Mouse (Mus musculus): ENCODE data around the gene Ctnnal1.
"Not testable (repeated sequence)": the region's sequence is repeated elsewhere in the genome, so short reads cannot be mapped to it uniquely, and the experiment has no call there.

The Ctnnal1 gene

DNA sequence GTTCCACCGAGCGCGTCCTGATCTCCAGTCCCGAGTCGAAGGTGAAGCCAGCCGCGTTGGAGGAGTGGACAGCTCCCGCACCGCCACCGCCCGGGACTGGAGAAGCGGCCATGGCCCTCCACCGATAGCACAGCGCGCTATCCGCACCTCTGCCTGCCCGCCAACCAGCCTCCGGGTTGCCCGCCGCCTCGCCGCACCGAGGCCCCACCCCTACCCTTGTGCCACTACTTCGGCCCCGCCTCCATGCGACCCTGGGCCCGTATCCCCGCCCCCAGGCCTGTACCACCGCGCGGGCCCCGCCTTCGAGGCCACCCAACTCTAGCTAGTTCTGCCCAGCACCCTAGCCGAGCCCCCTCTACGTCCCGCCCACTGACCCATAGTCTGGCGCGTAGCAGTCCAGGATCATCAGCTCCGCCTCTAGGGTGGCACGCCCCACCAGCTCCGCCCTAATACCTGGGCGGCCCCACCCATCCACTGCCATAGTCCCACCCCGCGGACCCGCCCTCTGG is at the start of gene Ctnnal1:
TSS of gene Ctnnal1 (minus strand) at position 186 of the 509 bp plus-strand sequence.
- DNase-seq (ENCODE audit: low spot score): peak; percentile 91

GRCm38 (mm10) chr4:56914761-56915160 is 49.8 kb upstream of the Ctnnal1 start:
- DNase-seq (ENCODE audit: low spot score): no peak

GRCm38 (mm10) chr4:56914338-56914737 is 49.4 kb upstream of the Ctnnal1 start:
- DNase-seq (ENCODE audit: low spot score): no peak

DNA sequence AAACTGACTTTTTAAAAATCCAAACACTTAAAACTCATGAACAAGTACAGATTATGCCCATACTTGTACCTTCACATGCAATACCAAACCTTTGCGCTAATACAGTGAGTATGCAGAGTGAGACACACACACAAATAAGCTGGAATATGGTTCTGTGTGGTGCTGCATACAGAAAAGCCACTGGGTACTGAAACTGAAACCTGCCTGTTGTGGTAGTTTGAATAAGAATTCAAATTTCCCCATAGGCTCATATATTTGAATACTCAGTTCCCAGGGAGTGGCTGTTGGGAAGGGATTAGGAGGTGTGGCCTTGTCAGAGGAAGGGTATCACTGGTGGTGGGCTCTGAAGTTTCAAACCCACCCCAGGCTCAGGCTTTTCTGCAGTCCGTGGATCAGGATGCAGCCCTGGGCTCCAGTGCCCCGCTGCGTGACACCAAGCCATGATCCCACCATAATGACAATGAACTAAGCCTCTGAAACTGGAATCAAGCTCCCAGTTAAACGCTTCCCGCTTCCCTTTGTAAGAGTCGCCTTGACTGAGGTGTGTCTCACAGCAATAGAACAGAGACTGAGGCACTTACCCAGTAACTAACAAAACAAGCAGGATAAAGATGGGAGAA is 47.5 kb upstream of the Ctnnal1 start:
- no peak for DNase-seq (ENCODE audit: low spot score)

DNA sequence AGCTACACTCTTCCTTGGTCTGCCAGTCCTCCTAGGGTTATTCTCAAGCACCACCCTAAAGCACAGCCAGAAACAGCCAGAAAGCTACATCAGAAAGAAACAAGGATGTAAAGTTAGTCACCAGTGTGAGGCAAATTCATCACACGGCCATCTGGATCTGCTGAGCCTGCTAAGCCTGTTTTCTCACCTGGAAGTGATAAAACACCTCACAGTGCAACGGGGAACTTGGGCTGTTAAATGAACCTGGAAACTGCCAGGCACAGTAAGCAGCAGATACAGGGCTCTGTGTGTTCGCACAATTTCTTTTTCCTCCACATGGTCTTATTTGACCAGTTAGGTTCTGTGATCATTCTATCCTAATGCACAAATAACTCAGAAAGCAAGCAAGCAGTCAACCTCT is 44.6 kb upstream of the Ctnnal1 start:
- DNase-seq (ENCODE audit: low spot score): no peak

GRCm38 (mm10) chr4:56907671-56908070 is 42.7 kb upstream of the Ctnnal1 start:
- no peak for DNase-seq (ENCODE audit: low spot score)

GRCm38 (mm10) chr4:56906926-56907325 is 41.9 kb upstream of the Ctnnal1 start:
- no peak for DNase-seq (ENCODE audit: low spot score)

DNA sequence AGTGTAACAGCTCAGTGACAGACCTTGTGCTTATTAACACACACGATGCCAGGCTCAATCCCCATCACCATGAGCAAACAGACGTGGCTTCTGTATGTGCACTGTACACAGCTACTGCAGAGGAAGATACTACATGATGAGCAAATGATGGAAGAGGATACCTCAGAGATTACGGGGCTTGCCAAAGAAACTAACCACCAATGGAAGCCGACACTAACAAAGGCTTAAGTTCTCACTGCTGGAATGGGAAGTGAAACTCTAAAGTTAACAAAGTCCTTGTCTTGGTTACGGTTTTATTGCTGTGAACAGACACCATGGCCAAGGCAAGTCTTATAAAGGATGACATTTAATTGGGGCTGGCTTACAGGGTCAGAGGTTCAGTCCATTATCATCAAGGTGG is 40.5 kb upstream of the Ctnnal1 start:
- DNase-seq (ENCODE audit: low spot score): no peak

DNA sequence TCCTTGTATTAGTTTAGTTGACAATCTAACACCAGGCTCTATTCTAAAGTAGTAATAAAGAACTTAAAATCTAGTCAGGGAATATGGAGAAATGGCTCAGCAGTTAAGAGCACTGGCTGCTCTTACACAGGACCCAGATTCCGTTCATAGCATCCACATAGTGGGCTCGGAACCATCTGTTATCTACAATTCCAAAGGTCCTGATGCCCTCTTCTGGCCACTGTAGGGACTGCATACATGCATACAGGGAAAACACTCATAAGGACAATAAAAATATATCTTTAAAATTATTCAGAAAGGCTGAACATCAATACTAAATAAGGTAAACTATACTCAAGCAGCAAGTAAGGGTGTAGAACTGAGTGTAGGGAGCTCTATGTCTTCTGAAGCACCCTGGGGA is 36.7 kb upstream of the Ctnnal1 start:
- no peak for DNase-seq (ENCODE audit: low spot score)

DNA sequence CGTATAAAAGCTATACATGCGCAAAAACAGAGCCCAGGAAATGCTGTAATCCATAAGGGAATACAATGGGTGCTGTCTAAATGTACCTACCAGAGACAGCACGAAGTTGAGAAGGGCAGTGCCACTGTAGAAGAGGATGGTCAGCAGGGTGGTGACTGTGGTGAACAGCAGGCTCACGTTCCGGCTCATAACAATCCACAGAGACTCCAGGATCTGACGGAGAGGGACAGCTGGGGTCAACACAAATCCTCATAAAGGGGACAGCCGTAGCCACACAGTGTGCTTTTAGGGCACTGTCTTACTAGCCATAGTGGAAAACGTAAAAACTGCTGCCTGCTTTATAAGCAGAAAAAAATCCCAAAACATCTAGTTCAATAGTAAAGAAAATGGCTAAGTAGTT is 34.2 kb upstream of the Ctnnal1 start:
- DNase-seq (ENCODE audit: low spot score): no peak

DNA sequence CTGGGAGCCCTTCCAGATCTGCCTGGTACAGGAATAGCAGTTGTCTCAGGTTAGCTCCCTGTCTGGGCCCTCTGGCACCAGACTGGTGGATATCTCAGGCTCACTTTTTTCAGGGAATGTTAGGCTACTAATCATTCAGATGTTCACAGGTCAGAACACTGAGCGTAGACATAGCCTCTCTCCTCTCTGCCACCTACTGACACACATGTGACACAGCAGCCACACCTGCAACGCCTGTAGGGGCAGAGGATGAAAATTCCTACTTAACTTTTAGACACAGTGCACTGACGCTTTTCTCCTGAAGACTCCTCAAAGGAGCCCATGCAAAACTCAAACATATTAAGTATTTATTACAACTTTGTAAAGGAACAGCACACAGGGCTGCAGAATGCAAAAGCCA is 32.5 kb upstream of the Ctnnal1 start:
- no peak for DNase-seq (ENCODE audit: low spot score)

DNA sequence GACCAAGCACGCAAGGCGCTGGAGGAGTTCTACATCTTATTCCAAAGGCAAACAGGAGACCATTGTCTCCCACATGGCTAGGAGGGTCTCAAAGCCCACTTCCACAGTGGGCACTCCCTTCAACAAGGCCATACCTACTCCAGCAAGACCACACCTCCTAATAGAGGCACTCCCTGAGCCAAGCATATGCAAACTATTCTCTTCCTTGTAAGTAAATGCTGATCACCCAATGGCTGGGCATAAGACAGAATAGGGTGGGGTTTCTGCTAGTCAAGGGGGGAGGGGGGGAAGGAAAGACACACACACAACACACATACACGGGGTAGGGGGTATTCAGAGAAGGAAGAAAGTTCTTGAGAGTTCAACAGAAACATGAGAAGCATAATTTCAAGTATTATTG is 29.2 kb upstream of the Ctnnal1 start:
- DNase-seq (ENCODE audit: low spot score): no peak

DNA sequence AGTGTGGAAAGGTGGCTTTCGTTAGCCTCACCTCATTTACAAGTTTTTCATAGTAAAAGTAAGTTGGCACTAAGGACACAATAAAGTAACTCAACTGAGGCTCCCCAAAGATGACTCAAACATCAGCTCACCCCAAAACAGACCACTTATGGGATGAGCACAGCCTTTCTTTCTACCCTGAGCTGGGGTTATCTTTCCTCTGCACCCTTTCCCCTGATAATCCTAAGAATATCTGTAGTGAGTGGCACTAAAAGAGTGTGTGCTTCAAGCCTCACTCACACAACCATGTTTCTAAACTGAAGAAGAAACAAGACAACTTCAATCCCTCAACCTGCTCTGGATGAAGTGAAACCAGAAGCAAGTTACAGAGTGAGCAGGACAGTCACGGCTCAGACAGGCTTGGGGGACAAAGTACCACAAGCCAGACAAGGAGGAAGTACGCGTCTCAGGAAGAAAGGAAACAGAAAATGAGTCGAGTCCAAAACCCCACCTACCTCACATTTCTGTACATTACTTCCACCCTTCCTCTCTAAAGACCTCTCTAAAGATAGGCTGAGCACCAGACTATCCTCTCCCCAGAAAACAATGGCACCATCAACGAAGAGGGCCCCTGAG is 27.6 kb upstream of the Ctnnal1 start:
- DNase-seq (ENCODE audit: low spot score): no peak

DNA sequence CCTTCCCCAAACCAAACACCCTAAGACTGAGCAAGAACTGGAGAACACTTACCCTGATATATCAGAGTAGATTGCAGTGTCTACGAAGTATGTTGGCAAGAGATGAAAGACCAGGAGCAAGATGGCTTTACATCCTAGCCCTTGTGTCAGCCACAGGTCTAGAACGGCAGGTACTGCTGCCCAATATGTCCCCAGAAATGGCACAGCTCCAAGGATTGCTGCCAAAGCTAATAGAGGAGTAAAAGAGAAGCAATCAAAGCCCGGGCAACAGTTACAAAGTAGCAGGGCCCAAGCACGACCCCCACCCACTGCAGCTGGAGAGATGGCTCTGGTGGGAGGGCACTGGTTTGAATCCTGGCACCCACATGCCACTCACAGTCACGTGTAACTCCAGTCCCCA is 23.5 kb upstream of the Ctnnal1 start:
- DNase-seq (ENCODE audit: low spot score): peak; percentile 65

GRCm38 (mm10) chr4:56886286-56886979 is 21.4 kb upstream of the Ctnnal1 start:
- DNase-seq (ENCODE audit: low spot score): no peak

GRCm38 (mm10) chr4:56880036-56880703 is 15.2 kb upstream of the Ctnnal1 start:
- DNase-seq (ENCODE audit: low spot score): peak; percentile 35

GRCm38 (mm10) chr4:56878971-56879370 is 14.0 kb upstream of the Ctnnal1 start:
- no peak for DNase-seq (ENCODE audit: low spot score)

GRCm38 (mm10) chr4:56870541-56870940 is 5.6 kb upstream of the Ctnnal1 start:
- not testable (repeated sequence) for DNase-seq (ENCODE audit: low spot score)

- DNase-seq (ENCODE audit: low spot score): no peak
Measured at GRCm38 (mm10) chr4:56867761-56868160, 2.8 kb upstream of the Ctnnal1 start.

DNA sequence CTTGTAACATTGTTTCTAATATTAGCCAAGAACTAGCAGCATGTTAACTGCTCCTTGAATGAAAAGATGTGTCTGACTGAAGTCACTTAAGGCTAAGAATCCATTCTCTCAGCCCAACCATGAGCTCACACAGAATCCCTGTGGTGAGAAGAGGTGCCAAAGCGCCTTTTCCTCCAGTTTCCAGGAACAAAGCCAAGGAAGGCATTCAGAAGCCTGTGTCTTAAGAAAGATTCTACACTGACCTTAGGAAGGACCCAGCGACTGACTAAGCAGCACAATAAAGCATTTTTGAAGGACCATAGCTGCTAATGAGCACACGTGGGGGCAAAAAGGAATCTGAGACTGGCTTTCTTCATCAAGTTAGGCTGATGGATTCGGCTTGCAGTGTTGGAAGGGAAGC is 983 bp upstream of the Ctnnal1 start:
- DNase-seq (ENCODE audit: low spot score): peak; percentile 61

DNA sequence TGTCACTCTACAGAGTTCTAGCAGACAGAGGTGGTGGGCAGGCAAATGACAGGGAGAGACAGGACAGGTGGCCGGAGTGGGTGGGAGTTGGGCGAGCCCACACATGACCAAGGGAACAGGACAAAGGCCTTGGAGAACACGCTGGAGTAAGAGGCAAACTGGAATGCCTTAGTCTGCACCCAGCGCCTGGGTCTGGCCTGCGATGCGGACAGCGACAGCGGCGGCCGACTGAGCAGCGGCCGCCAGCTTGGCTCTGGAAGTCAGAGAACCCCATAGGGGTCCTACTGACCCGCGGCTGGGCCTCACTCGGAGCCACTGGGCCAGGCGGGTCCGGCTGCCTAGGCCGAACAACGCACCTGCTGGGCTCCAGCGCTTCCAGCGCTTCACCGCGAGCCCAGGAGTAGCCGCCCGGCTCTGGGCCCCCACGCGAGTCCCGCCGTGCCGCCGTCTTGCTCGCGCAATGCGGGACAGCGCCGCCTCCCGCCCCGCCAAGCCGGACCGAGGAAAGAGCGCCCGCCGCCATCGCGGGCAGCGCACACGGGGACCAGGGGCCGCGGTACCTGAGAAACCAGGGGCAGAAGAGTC is 479 bp downstream of the Ctnnal1 start:
- peak; percentile 46 for DNase-seq (ENCODE audit: low spot score)

DNA sequence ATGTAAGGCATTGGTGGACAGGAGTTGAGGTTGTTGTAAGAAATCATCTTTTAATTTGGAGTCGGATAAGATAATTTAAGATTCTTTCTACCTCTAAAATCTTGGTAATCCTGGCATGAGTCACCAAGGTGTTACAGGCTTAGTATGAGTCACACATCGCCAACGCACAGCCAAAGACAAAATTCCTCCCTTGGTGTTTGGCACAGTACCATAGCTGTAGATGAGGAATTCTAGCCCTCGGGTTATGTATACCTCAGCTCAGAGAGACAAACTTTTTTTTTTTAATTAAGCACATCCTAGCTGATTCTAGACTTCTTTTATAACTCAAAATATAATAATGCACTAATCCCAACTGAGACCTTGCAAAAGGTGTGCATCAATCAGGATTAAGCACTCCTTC is 972 bp downstream of the Ctnnal1 start:
- DNase-seq (ENCODE audit: low spot score): no peak
